Mouse (Mus musculus) lung, postnatal 0 days (tissue): ENCODE results near the gene Map2.

ENCODE experiments used
- CTCF ChIP-seq: IDR thresholded peaks from 2 replicates; pipeline ENCODE4 v1.5.1; 2016; ENCODE audit warnings: antibody characterized with exemption, mild to moderate bottlenecking
- EP300 ChIP-seq: IDR thresholded peaks from 2 replicates; pipeline ENCODE4 v1.6.1; 2016; ENCODE audit warnings: antibody characterized with exemption, mild to moderate bottlenecking, control low read depth

DNA sequence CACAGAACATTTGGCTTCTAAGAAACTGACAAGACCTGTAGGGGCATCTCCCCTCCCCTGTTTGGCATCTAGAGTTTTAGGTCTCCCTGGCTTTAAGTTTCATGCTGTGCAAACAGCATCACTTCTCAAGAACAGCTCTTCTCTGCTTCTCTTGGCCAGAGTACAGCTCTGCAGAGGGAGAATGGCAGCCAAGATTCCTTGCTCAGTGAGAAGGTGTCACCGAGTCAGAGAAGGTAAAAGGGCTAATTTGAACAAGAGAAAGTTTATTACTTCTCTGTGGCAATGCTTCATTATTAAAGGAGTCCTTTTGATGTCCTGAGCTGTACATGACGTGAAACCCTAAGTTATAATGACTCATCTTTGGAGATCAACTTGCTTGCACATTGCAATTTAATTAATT is 10.4 kb upstream of the Map2 start:
- TF ChIP-seq CTCF (no peak), EP300 (no peak)
